Mouse (Mus musculus): ENCODE measurements around the gene Tns1.

- TF ChIP-seq CTCF (conservative IDR thresholded peaks at IDR 0.05; ENCODE audit: low read length) (no peak), POU5F1 (IDR thresholded peaks at IDR 0.05; ENCODE audit: borderline replicate concordance, low read length) (no peak), NANOG (IDR thresholded peaks at IDR 0.05; ENCODE audit: borderline replicate concordance, low read length) (no peak)
These were observed 165.9 kb downstream of the Tns1 start for GRCm38 (mm10) chr1:73958210-73958983.

Measured in E14TG2a.4 (cell line).